8 mouse cellular contexts compared by ENCODE assay signal in genomic region chr7:99858175-99858812, GRCm38 (mm10). TPM values are rescaled to one million over a fixed set of nuclear protein-coding genes. Genes with fewer than 3 reads are reported as not detected.
DNase-seq lines count a peak whose midpoint lies in the region; ATAC-seq and TF ChIP-seq lines count a peak whose summit lies in the region.

No protein-coding gene starts in this region.

- peak overlapping the region; percentile 96 for H3K4me3 ChIP-seq in heart, embryonic 11.5 days (ENCODE audit: low read depth, low read length)
- H3K4me3 ChIP-seq in ES-E14 (ENCODE audit: insufficient read depth in 1 of 2, low read depth in 1 of 2, low read length in 2 of 2, poor library complexity in 1 of 2, severe bottlenecking in 1 of 2) = peak overlapping the region; percentile 96 to 99
- H3K4me3 ChIP-seq in hindbrain, embryonic 10.5 days = peak overlapping the region; percentile 85

- peaks cover 10% of the 10 kb centered on the region for H3K4me1 ChIP-seq in heart, embryonic 11.5 days (ENCODE audit: control insufficient read depth, insufficient read depth, low read length)
- H3K4me1 ChIP-seq in ES-E14 (ENCODE audit: control insufficient read depth in 2 of 2, insufficient read depth in 2 of 2, low read length in 2 of 2, poor library complexity in 1 of 2) = peaks cover 0 to 8% of the 10 kb centered on the region in 2 experiments; a peak in 1 of 4 replicates
- H3K4me1 ChIP-seq in hindbrain, embryonic 10.5 days (replicated peaks) = peaks cover 28% of the 10 kb centered on the region

- in situ Hi-C loops in ES-E14 (cut with MboI; ENCODE audit: low sequenced_read_pairs in 2 of 2, unreplicated experiment in 2 of 2) = no loop called here

- H3K4me2 ChIP-seq in heart, embryonic 11.5 days = peak overlapping the region; percentile 85

- peak; percentile 33 for ATAC-seq in heart, embryonic 11.5 days (replicated peaks; ENCODE audit: insufficient number of reproducible peaks, low FRiP score, low TSS enrichment)
- peak; percentile 9; the same call in 1 of the 2 replicates for ATAC-seq in megakaryocyte progenitor cell, adult 5-6 weeks (replicated peaks; ENCODE audit: poor library complexity)

- intact Hi-C loops in heart, postnatal 36 days (cut with DNase I) = loop anchor here (2.0 kb wide), 1 partner anchor 29 kb away; the partner anchor contains the start of gene Neu3
- intact Hi-C loops in gastrocnemius, postnatal 36 days (cut with DNase I) = no loop called here

- no peaks in the 10 kb centered on the region for H3K9me3 ChIP-seq in heart, embryonic 11.5 days (replicated peaks; ENCODE audit: control insufficient read depth, low read length)
- H3K9me3 ChIP-seq in ES-E14 (ENCODE audit: control insufficient read depth, insufficient read depth, low read depth, low read length) = no peaks in the 10 kb centered on the region
- H3K9me3 ChIP-seq in hindbrain, embryonic 10.5 days = no peaks in the 10 kb centered on the region

- 1% methylated on average over 19 of the region's 19 CpGs for WGBS in heart, embryonic 11.5 days (ENCODE audit: insufficient replicate concordance)
- WGBS in hindbrain, embryonic 10.5 days = 2% methylated on average over 19 of the region's 19 CpGs

- peak overlapping the region; percentile 59; the same call in 1 of the 2 replicates for H3K27ac ChIP-seq in heart, embryonic 11.5 days (ENCODE audit: low read depth, low read length)
- no peak overlapping the region for H3K27ac ChIP-seq in ES-E14 (ENCODE audit: insufficient read depth, low read depth, low read length, poor library complexity, severe bottlenecking)
- H3K27ac ChIP-seq in hindbrain, embryonic 10.5 days = peak overlapping the region; percentile 97

- H3K27me3 ChIP-seq in heart, embryonic 11.5 days (ENCODE audit: control insufficient read depth, insufficient read depth, low read length) = no peaks in the 10 kb centered on the region
- no peaks in the 10 kb centered on the region; the same call in 1 of the 2 replicates for H3K27me3 ChIP-seq in hindbrain, embryonic 10.5 days (ENCODE audit: insufficient read depth, poor library complexity, severe bottlenecking)

- H3K36me3 ChIP-seq in heart, embryonic 11.5 days (ENCODE audit: control insufficient read depth, insufficient read depth, low read length) = peaks cover 2% of the 10 kb centered on the region; the same call in 1 of the 2 replicates
- H3K36me3 ChIP-seq in ES-E14 (ENCODE audit: control insufficient read depth, insufficient read depth, low read length, poor library complexity, severe bottlenecking) = peaks cover 11% of the 10 kb centered on the region; the same call in 1 of the 2 replicates
- peaks cover 37% of the 10 kb centered on the region for H3K36me3 ChIP-seq in hindbrain, embryonic 10.5 days

- peak overlapping the region; percentile 98 for H3K9ac ChIP-seq in heart, embryonic 11.5 days (ENCODE audit: low read depth, low read length)
- peak overlapping the region; percentile 99 for H3K9ac ChIP-seq in ES-E14 (ENCODE audit: insufficient read depth, low read depth, low read length, poor library complexity, severe bottlenecking)

- no peak for DNase-seq in heart, postnatal 36 days
- peak; percentile 6 for DNase-seq in ES-E14 (ENCODE audit: low read depth, low spot score)
- no peak for DNase-seq in hindbrain, embryonic 10.5 days (ENCODE audit: low spot score)
- no peak for DNase-seq in right cerebral cortex, postnatal 36 days (ENCODE audit: low spot score in 2 of 2)
- no peak for DNase-seq in embryo, embryonic 9.5 days (ENCODE audit: extremely low spot score)
- DNase-seq in gastrocnemius, postnatal 36 days = no peak

TF ChIP-seq in ES-E14, 5 proteins besides CTCF, POLR2A, EP300 and RAD21:
- TF ChIP-seq HCFC1 (IDR thresholded peaks at IDR 0.05; ENCODE audit: borderline replicate concordance, insufficient read depth, low read length) = no peak

RNA-seq across cellular contexts. Expression of gene Xrra1, which starts 0.6 kb away (rescaled TPM):
- 0.23 and 0.49 TPM in 2 replicates for polyA plus RNA-seq in heart, embryonic 11.5 days (2014; fragmentation: Nextera tagmentation; extraction: Ambion mirVana)
- total RNA-seq in heart, postnatal 36 days (2021) = not detected
- 0.40 and 0.74 TPM in 2 replicates for total RNA-seq in ES-E14 (2012; rRNA removed)
- 0.46 and 0.68 TPM in 2 replicates for polyA plus RNA-seq in hindbrain, embryonic 10.5 days (2016; fragmentation: Nextera tagmentation; extraction: Ambion mirVana)
- total RNA-seq in megakaryocyte progenitor cell, adult 5-6 weeks (2015) = 0.17 TPM in 1 of 2 replicates, not detected in the other
- 0.25 TPM in 1 of 2 replicates, not detected in the other for total RNA-seq in megakaryocyte progenitor cell, adult 5-6 weeks (2017)
- total RNA-seq in gastrocnemius, postnatal 36 days (2021) = under 1 TPM in 1 of 2 experiments, not detected in 1; 0.33 TPM

RNA-seq across cellular contexts. Expression of gene Spcs2, which starts 5.0 kb away (rescaled TPM):
- polyA plus RNA-seq in heart, embryonic 11.5 days (2014; fragmentation: Nextera tagmentation; extraction: Ambion mirVana) = 208 and 229 TPM in 2 replicates
- 10 to 100 TPM; 48.0 to 50.4 TPM for total RNA-seq in heart, postnatal 36 days (2021)
- total RNA-seq in ES-E14 (2012; rRNA removed) = 247 and 260 TPM in 2 replicates
- polyA plus RNA-seq in hindbrain, embryonic 10.5 days (2016; fragmentation: Nextera tagmentation; extraction: Ambion mirVana) = 352 and 393 TPM in 2 replicates
- 372 and 413 TPM in 2 replicates for total RNA-seq in megakaryocyte progenitor cell, adult 5-6 weeks (2015)
- 255 and 284 TPM in 2 replicates for total RNA-seq in megakaryocyte progenitor cell, adult 5-6 weeks (2017)
- 10 to 100 TPM; 67.1 to 75.1 TPM for total RNA-seq in gastrocnemius, postnatal 36 days (2021)

RNA-seq across cellular contexts. Expression of gene Neu3, which starts 30.1 kb away (rescaled TPM):
- 2.9 and 3.2 TPM in 2 replicates for polyA plus RNA-seq in heart, embryonic 11.5 days (2014; fragmentation: Nextera tagmentation; extraction: Ambion mirVana)
- total RNA-seq in heart, postnatal 36 days (2021) = 1 to 10 TPM; 3.8 to 4.9 TPM
- 2.2 and 2.4 TPM in 2 replicates for total RNA-seq in ES-E14 (2012; rRNA removed)
- 1.9 and 2.1 TPM in 2 replicates for polyA plus RNA-seq in hindbrain, embryonic 10.5 days (2016; fragmentation: Nextera tagmentation; extraction: Ambion mirVana)
- total RNA-seq in megakaryocyte progenitor cell, adult 5-6 weeks (2015) = 1.7 and 1.9 TPM in 2 replicates
- 1.6 and 3.4 TPM in 2 replicates for total RNA-seq in megakaryocyte progenitor cell, adult 5-6 weeks (2017)
- 1 to 10 TPM; 2.4 to 3.4 TPM for total RNA-seq in gastrocnemius, postnatal 36 days (2021)
